Mouse (Mus musculus) embryonic facial prominence, embryonic 15.5 days (tissue): ENCODE data around the gene Gm49383. TPM values are rescaled to one million over a fixed set of nuclear protein-coding genes. Genes with fewer than 3 reads are reported as not detected.
A peak's percentile ranks its signal among the peaks of the same experiment; 100 is the strongest.

ENCODE experiments used
- ATAC-seq: fragments of 200-750 bp; cut with Nextera tagmentation; 2 replicates; pipeline ENCODE4 v1.8.0; 2017; ENCODE audit warnings: low read depth, moderate TSS enrichment; ENCODE audit not compliant: insufficient number of reproducible peaks, low FRiP score, low TSS enrichment
- H3K27ac ChIP-seq: fragments of 300-500 bp; sonication (generic); replicated peaks from 2 replicates; pipeline ENCODE4 v1.5.1; 2015; ENCODE audit warnings: mild to moderate bottlenecking, inconsistent platforms
- H3K27me3 ChIP-seq: fragments of 300-500 bp; sonication (generic); 2 replicates; pipeline ENCODE4 v1.6.1; 2015; ENCODE audit warnings: inconsistent platforms
- H3K36me3 ChIP-seq: fragments of 300-500 bp; sonication (generic); 2 replicates; pipeline ENCODE4 v1.6.1; 2015; ENCODE audit warnings: mild to moderate bottlenecking, inconsistent platforms
- H3K4me1 ChIP-seq: fragments of 300-500 bp; sonication (generic); 2 replicates; pipeline ENCODE4 v1.6.1; 2015; ENCODE audit warnings: inconsistent platforms
- H3K4me2 ChIP-seq: fragments of 300-500 bp; sonication (generic); replicated peaks from 2 replicates; pipeline ENCODE4 v1.6.1; 2015; ENCODE audit warnings: mild to moderate bottlenecking, inconsistent platforms
- H3K4me3 ChIP-seq: fragments of 300-500 bp; sonication (generic); replicated peaks from 2 replicates; pipeline ENCODE4 v1.5.1; 2015; ENCODE audit warnings: mild to moderate bottlenecking, inconsistent platforms
- H3K9ac ChIP-seq: fragments of 300-500 bp; sonication (generic); 2 replicates; pipeline ENCODE4 v1.6.1; 2015; ENCODE audit warnings: inconsistent platforms
- H3K9me3 ChIP-seq: fragments of 300-500 bp; sonication (generic); replicated peaks from 2 replicates; pipeline ENCODE4 v1.6.1; 2016; ENCODE audit warnings: inconsistent platforms
- WGBS: fragments of 180-500 bp; shearing (Covaris S2); methylation state at CpG from one replicate; pipeline ENCODE4 v1.1.7; 2015; 5-methylcytosine and 5-hydroxymethylcytosine counted together
- polyA plus RNA-seq: library from polyadenylated mRNA; unstranded; fragments of >200 nt; fragmentation: Nextera tagmentation; extraction: Ambion mirVana; gene quantifications from 2 replicates; pipeline ENCODE4 v1.2.1, GENCODE M21; 2015

Gene Gm49383
- polyA plus RNA-seq, 1 experiment from 2014 or later, result 24.5 TPM

DNA sequence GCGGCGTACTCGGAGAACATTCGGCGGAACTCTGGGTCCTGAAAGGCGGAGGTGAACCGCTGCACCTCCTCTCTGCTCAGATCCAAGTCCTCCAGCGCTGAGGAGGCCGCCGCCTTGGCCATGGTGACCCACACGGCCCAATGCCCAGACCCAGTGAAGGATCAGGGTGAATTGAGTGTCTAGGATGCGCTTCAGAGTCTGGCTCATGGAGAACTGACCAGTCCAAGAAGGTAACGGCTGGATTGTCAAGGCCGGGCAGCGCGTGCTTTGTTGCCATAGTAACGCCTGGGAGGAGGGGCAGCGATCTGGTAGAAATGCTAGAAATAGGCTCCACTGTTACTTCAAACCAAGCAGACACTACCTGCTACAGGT is 1.2 kb upstream of the Gm49383 start, which contains the start of gene Dnaaf2:
Gene Dnaaf2, minus strand, starts transcription at position 266 of the 372 bp plus-strand sequence.
- 2% methylated on average over 18 of the region's 18 CpGs for WGBS
- ATAC-seq, result peak; percentile 28; the same call in 1 of the 2 replicates
- H3K27ac ChIP-seq, result peak within 1 kb of the TSS; percentile 91

DNA sequence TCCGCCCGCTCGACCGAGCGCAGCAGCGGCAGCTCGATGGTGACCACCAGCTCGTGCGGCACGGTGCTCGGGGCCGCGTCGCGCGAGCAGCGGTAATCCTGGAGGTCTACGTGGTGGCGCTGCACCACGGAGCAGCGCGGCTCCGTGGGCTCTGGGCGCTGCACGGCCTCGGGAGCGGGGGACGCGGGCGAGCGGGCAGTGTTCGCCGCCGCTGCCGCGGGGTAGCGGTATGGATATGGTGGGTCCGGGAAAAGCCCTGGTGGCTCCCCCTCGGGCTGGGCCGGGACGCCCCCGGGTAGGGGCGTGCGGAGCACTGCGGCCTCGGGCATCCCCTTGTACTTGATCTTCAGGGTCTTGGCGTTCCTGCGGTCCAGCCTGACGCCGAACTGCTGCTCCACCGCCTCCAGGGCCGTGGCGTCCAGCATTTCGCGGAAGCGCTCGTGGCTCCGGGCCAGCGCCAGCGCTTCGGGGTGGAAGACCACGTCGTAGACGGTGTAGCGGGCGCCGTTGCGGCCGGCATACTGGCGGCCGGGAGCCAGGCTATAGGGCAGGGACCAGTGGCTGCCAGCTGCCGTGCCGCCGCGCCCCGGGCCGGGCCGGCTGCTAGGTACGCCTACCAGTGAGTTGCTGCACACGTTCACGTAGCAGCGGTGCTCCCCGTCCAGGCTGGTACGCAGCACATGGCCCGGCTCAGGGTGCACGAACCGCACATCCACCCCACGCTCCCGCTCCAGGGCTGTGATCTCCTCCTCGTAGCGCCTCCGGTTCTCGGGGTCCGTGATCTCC is 667 bp upstream of the Gm49383 start:
- Histone ChIP-seq H3K36me3 (peaks cover 21% of the 10 kb centered on the region; the same call in 1 of the 2 replicates), H3K4me1 (peaks cover 25% of the 10 kb centered on the region), H3K9ac (peak overlapping the region; percentile 79), H3K4me2 (peak overlapping the region; percentile 88), H3K9me3 (no peaks in the 10 kb centered on the region), H3K4me3 (peak overlapping the region; percentile 74), H3K27ac (peak overlapping the region; percentile 91), H3K27me3 (no peaks in the 10 kb centered on the region)
- peak; percentile 68 for ATAC-seq
- under 1% methylated on average over 94 of the region's 94 CpGs for WGBS

More for the DNA sequence above, 1.2 kb upstream of the Gm49383 start, which contains the start of gene Dnaaf2:
- H3K4me2 ChIP-seq, result peak within 1 kb of the TSS; percentile 88
- peaks cover 25% of the 10 kb centered on the region for H3K4me1 ChIP-seq
- H3K27me3 ChIP-seq, result no peaks in the 10 kb centered on the region
- H3K4me3 ChIP-seq, result peak within 1 kb of the TSS; percentile 74
- H3K9me3 ChIP-seq, result no peaks in the 10 kb centered on the region
- H3K9ac ChIP-seq, result peak within 1 kb of the TSS; percentile 79
- peaks cover 27% of the 10 kb centered on the region; the same call in 1 of the 2 replicates for H3K36me3 ChIP-seq

- 88% methylated on average over 2 of the region's 2 CpGs for WGBS
These were observed 4.3 kb downstream of the Gm49383 start for GRCm38 (mm10) chr12:69192637-69193036.

DNA sequence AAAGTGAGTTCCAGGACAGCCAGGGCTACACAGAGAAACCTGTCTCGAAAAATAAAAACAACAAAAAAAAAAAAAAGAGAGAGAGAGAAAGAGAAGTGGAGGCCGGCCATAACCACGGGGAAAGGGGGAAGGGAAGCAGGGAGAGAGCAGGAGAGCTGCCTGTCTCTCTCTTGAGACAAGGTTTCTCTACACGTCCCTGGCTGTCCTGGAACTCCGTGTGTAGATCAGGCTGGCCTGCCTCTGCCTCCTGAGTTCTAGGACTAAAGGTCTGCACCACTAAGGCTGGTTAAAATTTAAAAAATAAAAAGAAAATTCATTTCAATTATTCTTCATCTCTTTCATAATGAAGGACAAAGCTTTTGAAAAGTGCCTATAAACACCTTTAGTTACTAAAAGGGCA is 5.5 kb downstream of the Gm49383 start:
- ATAC-seq, result no peak
- no peak overlapping the region for H3K4me3 ChIP-seq
- no peak overlapping the region for H3K27ac ChIP-seq
- H3K4me2 ChIP-seq, result no peak overlapping the region
- H3K4me1 ChIP-seq, result peaks cover 17% of the 10 kb centered on the region
- H3K36me3 ChIP-seq, result peaks cover 21% of the 10 kb centered on the region; the same call in 1 of the 2 replicates
- no peaks in the 10 kb centered on the region for H3K9me3 ChIP-seq
- H3K27me3 ChIP-seq, result no peaks in the 10 kb centered on the region
- 86% methylated on average over 5 of the region's 5 CpGs for WGBS
- H3K9ac ChIP-seq, result no peak overlapping the region

More at GRCm38 (mm10) chr12:69192637-69193036, 4.3 kb downstream of the Gm49383 start:
- Histone ChIP-seq H3K27ac (no peak overlapping the region), H3K9me3 (no peaks in the 10 kb centered on the region), H3K27me3 (no peaks in the 10 kb centered on the region), H3K9ac (no peak overlapping the region), H3K4me1 (peaks cover 8% of the 10 kb centered on the region; the same call in 1 of the 2 replicates), H3K36me3 (peaks cover 21% of the 10 kb centered on the region; the same call in 1 of the 2 replicates), H3K4me3 (no peak overlapping the region), H3K4me2 (no peak overlapping the region)
- no peak for ATAC-seq

GRCm38 (mm10) chr12:69190522-69190921 is 6.4 kb downstream of the Gm49383 start:
- H3K36me3 ChIP-seq, result peaks cover 21% of the 10 kb centered on the region; the same call in 1 of the 2 replicates
- no peaks in the 10 kb centered on the region for H3K27me3 ChIP-seq
- H3K9me3 ChIP-seq, result no peaks in the 10 kb centered on the region
- peaks cover 14% of the 10 kb centered on the region for H3K4me1 ChIP-seq
- ATAC-seq, result no peak
- no peak overlapping the region for H3K4me2 ChIP-seq
- H3K27ac ChIP-seq, result no peak overlapping the region
- no peak overlapping the region for H3K4me3 ChIP-seq
- WGBS, result 90% methylated on average over 1 of the region's 1 CpGs
- no peak overlapping the region for H3K9ac ChIP-seq

DNA sequence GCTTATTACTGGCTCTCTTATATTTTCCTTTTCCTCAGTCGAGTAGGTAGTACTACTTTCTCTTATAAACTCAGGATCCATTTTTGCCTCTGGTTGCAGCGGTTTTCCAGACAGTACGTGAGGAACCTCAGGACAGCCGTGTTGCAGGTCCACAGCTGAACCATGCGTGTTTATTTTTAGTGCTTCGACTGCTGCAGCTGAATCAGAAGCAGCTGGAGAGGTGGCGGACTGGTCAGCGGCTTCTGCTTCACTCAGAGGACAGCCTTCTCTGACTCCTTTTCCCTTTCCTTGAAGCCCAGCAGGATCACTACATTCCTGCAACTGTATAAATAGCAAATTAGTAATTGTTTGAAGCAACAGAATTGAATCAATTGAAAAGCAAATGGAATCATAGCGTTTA is 6.8 kb downstream of the Gm49383 start:
- 86% methylated on average over 9 of the region's 9 CpGs for WGBS
- H3K9me3 ChIP-seq, result no peaks in the 10 kb centered on the region
- H3K36me3 ChIP-seq, result peaks cover 21% of the 10 kb centered on the region; the same call in 1 of the 2 replicates
- H3K27me3 ChIP-seq, result no peaks in the 10 kb centered on the region
- no peak overlapping the region for H3K4me2 ChIP-seq
- H3K4me1 ChIP-seq, result peaks cover 17% of the 10 kb centered on the region
- no peak for ATAC-seq
- no peak overlapping the region for H3K9ac ChIP-seq
- no peak overlapping the region for H3K4me3 ChIP-seq
- no peak overlapping the region for H3K27ac ChIP-seq

GRCm38 (mm10) chr12:69186811-69187471 is 10.0 kb downstream of the Gm49383 start:
- 62% methylated on average over 5 of the region's 5 CpGs for WGBS
- Histone ChIP-seq H3K9me3 (no peaks in the 10 kb centered on the region), H3K27me3 (no peaks in the 10 kb centered on the region), H3K27ac (no peak overlapping the region), H3K4me3 (no peak overlapping the region), H3K4me1 (peaks cover 23% of the 10 kb centered on the region), H3K4me2 (no peak overlapping the region), H3K9ac (no peak overlapping the region), H3K36me3 (peaks cover 24% of the 10 kb centered on the region)
- ATAC-seq, result no peak

DNA sequence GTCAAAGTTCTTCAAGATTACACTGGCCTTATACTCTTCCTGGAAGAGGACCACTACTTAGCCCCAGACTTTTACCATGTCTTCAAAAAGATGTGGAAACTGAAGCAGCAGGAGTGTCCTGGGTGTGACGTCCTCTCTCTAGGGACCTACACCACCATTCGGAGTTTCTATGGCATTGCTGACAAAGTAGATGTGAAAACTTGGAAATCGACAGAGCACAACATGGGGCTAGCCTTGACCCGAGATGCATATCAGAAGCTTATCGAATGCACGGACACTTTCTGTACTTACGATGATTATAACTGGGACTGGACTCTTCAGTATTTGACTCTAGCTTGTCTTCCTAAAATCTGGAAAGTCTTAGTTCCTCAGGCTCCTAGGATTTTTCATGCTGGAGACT is 11.5 kb downstream of the Gm49383 start:
- no peak for ATAC-seq
- Histone ChIP-seq H3K27ac (no peak overlapping the region), H3K9me3 (no peaks in the 10 kb centered on the region), H3K4me1 (peaks cover 23% of the 10 kb centered on the region), H3K4me3 (peak overlapping the region; percentile 90), H3K9ac (no peak overlapping the region), H3K4me2 (peak overlapping the region; percentile 90), H3K27me3 (no peaks in the 10 kb centered on the region), H3K36me3 (peaks cover 23% of the 10 kb centered on the region)
- 69% methylated on average over 7 of the region's 7 CpGs for WGBS

DNA sequence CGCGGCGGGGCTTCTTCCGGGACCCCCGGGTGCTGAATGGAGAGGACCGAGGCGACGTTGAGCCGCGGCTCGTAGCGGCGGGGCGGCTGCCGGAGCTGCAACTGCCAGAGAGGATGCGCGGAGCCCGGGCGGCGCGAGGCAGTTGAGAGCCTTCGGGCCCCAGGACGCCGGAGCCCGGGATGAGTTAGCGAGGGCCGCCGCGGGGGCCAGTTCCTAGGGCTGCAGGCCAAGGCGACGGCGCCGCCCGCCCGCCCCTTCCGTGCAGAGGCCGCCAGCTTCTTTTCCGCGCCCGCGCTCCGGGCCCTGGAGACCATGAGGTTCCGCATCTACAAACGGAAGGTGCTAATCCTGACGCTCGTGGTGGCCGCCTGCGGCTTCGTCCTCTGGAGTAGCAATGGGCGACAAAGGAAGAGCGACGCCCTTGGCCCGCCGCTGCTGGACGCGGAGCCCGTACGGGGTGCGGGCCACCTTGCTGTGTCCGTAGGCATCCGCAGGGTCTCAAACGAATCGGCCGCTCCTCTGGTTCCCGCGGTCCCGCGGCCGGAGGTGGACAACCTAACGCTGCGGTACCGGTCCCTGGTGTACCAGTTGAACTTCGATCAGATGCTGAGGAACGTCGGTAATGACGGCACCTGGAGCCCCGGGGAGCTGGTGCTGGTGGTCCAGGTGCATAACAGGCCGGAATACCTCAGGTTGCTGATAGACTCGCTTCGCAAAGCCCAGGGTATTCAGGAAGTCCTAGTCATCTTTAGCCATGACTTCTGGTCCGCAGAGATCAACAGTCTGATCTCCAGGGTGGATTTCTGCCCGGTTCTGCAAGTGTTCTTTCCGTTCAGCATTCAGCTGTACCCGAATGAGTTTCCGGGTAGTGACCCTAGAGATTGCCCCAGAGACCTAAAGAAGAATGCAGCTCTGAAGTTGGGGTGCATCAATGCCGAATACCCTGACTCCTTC is 12.3 kb downstream of the Gm49383 start:
- Histone ChIP-seq H3K9ac (peak overlapping the region; percentile 82), H3K4me2 (peak overlapping the region; percentile 90), H3K36me3 (peaks cover 15% of the 10 kb centered on the region), H3K4me3 (peak overlapping the region; percentile 90), H3K27me3 (no peaks in the 10 kb centered on the region), H3K9me3 (no peaks in the 10 kb centered on the region), H3K27ac (peak overlapping the region; percentile 91), H3K4me1 (peaks cover 23% of the 10 kb centered on the region)
- peak; percentile 58 for ATAC-seq
- WGBS, result 1% methylated on average over 79 of the region's 86 CpGs

DNA sequence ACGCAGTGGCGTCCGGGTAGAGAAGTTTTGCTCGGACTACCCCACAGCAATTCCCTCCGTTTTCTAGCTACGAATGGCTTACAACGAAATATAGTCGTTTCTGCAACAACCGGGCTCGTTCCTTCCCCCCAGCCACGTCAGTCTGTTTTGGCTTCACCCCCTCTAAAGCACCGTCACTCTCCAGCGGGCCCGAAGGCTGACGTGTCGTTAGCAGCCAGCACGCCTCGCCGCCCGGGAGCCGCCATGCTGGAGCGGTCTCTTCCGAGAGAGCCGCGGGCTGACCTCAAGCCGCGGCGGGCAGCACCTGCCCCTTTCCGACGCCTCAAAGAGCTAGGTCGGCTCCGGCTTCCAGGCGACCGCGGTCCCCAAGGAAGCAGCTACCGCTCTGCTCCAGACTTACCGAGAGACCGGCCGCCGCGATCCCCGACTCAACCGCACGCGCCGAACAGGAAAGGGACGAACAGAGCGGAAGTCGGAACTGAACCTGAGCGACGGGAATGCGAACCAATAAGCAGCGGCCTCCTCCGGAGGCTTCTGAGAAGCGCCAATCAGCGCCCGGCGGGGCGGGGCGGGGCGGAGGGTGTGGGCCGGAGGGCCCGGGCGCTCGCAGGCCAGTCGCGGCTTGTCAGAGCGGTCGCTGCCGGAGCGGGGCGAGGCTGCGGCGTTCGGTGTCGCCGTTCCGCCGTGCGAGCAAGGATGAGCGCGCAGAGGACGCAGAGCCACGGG is 13.2 kb downstream of the Gm49383 start, which contains the start of the genes Rpl36al and Mgat2:
Gene Rpl36al, minus strand, starts transcription at position 501 of the 726 bp plus-strand sequence.
Gene Mgat2, plus strand, starts transcription at position 575 of the 726 bp plus-strand sequence.
- ATAC-seq, result peak; percentile 99
- peak within 1 kb of the TSS; percentile 84 for H3K9ac ChIP-seq
- peak within 1 kb of the TSS; percentile 90 for H3K4me2 ChIP-seq
- WGBS, result under 1% methylated on average over 84 of the region's 84 CpGs
- no peaks in the 10 kb centered on the region for H3K27me3 ChIP-seq
- peaks cover 11% of the 10 kb centered on the region for H3K36me3 ChIP-seq
- no peaks in the 10 kb centered on the region for H3K9me3 ChIP-seq
- peak within 1 kb of the TSS; percentile 91 for H3K27ac ChIP-seq
- peak within 1 kb of the TSS; percentile 90 for H3K4me3 ChIP-seq
- H3K4me1 ChIP-seq, result peaks cover 23% of the 10 kb centered on the region
